Mouse (Mus musculus) gastrocnemius, postnatal 36 days (tissue): ENCODE results near the gene Stx17. TPM values are rescaled to one million over a fixed set of nuclear protein-coding genes. Genes with fewer than 3 reads are reported as not detected.

Experiments used
- DNase-seq, 2 experiments: peaks; one replicate each; pipeline ENCODE4 v3.0.0; 2022
- intact Hi-C: fragments of 180-260 bp; cut with DNase I; formaldehyde crosslinking; loops from one replicate; pipeline ENCODE4 v1.15.1; 2025
- long read RNA-seq, 2 experiments: library from polyadenylated mRNA; stranded (forward); transcript quantifications; one replicate each; pipeline ENCODE4 v2.0.0; 2021
- total RNA-seq, 2 experiments: library from RNA; stranded (reverse); gene quantifications; 2 replicates each; pipeline ENCODE4 v1.2.3; 2021

Stx17 gene
- total RNA-seq = 10 to 100 TPM; 23.2 to 28.8 TPM
- long read RNA-seq, experiment 1, full-length matches to known transcripts = 3 of 9 reads
- long read RNA-seq, experiment 1, partial matches to known transcripts = 0 of 9 reads
- long read RNA-seq, experiment 1, other reads (novel, unspliced or antisense) = 6 of 9 reads
- long read RNA-seq, experiment 2, full-length matches to known transcripts = 4 of 15 reads
- long read RNA-seq, experiment 2, partial matches to known transcripts = 1 of 15 reads
- long read RNA-seq, experiment 2, other reads (novel, unspliced or antisense) = 10 of 15 reads

GRCm38 (mm10) chr4:48124773-48125469 lies at the start of gene Stx17:
TSS of gene Stx17 (plus strand) at chr4:48124915.
- intact Hi-C loops = loop anchor here (5.0 kb wide), 1 partner anchor 78 kb away; the partner anchor contains the start of gene Nr4a3
- peak; percentile 77 to 81 for DNase-seq

GRCm38 (mm10) chr4:48076693-48077471 lies 47.8 kb upstream of the Stx17 start:
- intact Hi-C loops = no loop called here
- no peak for DNase-seq

GRCm38 (mm10) chr4:48078213-48078612 lies 46.5 kb upstream of the Stx17 start:
- intact Hi-C loops = no loop called here

GRCm38 (mm10) chr4:48079285-48080039 lies 45.3 kb upstream of the Stx17 start:
- intact Hi-C loops = no loop called here

More at GRCm38 (mm10) chr4:48078213-48078612, 46.5 kb upstream of the Stx17 start:
- DNase-seq = no peak

DNA sequence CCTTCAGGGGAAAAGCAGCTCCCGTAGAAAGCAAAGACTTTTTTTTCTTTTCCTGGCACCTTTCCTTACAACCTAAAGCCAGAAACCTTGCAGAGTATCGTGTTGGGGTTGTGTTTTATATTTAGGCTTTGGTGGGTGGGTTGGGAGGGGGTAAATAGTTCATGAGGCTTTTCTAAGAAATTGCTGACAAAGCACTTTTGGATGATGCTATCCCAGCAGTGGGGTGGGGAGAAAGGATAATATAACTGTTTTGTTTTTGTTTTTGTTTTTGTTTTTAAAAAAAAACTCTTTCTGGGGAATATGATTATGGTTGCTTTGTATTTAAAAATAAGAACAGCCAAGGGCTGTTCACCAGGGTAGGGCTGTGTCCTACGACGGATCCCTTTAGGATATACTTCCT lies 41.3 kb upstream of the Stx17 start:
- intact Hi-C loops = no loop called here
- no peak for DNase-seq

More at GRCm38 (mm10) chr4:48079285-48080039, 45.3 kb upstream of the Stx17 start:
- DNase-seq = no peak

DNA sequence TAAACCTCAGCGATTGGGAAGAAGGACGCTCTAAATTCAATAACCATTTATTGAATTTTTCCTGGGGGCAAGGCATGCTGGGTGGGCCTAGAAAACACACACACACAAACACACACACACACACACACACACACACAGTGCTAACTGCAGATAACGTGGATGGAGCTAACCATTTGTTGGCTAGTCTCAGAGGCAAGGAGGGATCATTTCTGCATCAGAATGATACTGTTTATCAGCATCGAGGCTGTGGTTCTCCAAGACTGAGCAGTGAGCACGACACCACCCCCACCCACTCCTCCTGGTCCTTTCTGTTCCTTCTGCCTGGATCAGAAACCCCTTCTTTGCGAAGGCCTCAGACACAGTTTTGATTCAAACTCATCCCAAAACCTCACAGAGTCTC lies 38.1 kb upstream of the Stx17 start:
- intact Hi-C loops = no loop called here
- DNase-seq = no peak

- no peak for DNase-seq
- intact Hi-C loops = no loop called here
Observed at GRCm38 (mm10) chr4:48087497-48087896, 37.2 kb upstream of the Stx17 start.

- intact Hi-C loops = no loop called here
- no peak for DNase-seq
Observed at GRCm38 (mm10) chr4:48093221-48093620, 31.5 kb upstream of the Stx17 start.

DNA sequence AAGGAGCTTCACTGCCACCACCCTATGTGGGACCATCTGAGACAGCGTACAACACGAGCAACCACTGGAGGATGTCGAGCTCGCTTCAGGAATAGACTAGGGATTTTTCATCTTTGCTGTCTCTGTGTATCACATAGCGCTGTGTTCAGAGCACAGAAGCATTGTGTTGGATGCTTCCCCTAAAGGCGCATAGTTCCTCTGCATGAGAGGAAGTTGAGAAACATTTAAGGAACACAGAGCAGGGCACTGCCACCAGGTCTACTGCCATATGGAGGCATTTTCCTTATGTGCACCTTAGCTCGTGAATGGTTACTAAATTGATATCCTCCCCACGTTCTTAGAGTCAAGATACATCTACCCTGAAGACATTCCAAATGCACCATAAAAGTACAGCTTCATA lies 24.5 kb upstream of the Stx17 start:
- no peak for DNase-seq
- intact Hi-C loops = no loop called here

DNA sequence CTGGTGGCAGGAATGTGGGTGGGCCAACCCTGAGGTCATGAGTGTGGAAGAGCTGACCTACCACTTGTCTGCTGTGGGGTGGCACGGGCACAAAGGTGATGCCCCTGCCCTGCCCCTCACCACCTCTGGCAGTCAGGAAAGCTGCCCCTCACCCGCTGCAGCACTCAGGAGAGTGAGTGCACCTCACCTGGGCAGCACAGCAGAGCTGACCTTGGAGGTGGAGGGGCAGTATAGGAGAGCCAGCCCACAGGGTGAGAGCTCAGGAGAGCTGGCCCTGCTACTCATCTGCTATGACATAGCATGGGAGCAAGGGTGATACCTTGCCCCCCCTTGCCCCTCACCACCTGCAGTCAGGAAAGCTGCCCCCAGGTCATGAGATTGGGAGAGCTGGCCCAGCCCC lies 22.7 kb upstream of the Stx17 start:
- DNase-seq = no peak
- intact Hi-C loops = no loop called here

DNA sequence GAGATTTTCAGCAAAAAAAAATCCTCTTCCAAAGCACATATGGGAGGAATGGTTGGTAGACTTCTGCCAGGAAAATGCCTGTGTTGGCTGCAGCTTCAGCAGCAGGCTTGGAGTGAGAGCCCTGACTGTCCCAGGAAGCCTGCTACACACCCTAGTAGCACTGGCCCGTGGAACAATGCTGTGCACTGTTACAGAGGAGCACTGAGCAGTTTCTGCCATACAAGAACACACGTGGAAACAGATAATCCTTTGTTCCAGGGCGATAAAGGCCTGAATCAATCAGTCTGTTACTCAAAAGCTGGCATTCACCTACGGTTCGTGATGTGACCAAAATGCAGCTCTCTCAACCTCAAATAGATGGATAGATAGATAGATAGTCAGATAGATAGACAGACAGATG lies 19.3 kb upstream of the Stx17 start:
- intact Hi-C loops = no loop called here
- DNase-seq = no peak

DNA sequence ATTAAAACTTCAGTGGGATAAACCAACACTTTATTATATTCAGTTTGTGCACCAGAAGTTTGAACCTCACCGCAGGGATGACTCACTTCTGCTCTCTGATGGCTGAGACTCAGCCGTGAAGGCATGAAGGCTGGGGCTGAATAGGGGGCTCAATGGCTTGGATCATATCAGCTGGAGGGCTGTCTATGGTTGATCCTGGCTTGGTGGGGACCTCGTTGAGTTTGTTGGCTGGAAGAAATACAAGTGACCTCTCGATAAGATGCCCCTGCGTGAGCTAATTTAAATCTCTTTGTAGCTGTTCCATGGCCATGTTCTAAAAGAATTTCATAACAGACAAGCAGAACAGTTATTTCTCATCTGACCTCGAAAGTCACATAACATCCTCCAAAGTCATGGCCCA lies 17.6 kb upstream of the Stx17 start:
- no peak for DNase-seq
- intact Hi-C loops = no loop called here

GRCm38 (mm10) chr4:48108591-48108990 lies 16.1 kb upstream of the Stx17 start:
- intact Hi-C loops = no loop called here
- DNase-seq = no peak

DNA sequence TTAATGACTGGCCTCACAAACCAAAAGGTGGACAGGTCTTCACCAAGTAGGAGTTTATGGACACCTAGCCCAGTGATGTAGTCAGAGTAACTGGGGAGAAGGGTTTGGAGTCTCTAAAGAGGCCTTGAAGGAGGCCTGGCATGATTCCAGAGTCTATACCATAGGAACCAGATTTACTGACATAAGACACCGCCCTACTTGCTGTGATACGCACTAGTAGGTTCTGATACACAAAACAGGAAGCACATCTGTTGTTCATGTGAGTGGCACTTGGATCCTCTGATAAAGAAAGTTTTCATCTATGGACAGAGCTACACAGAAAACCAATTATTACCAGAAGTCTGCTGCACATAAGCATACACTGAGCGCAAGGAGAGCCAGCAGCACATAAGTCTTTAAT lies 14.4 kb upstream of the Stx17 start:
- no peak for DNase-seq
- intact Hi-C loops = no loop called here

GRCm38 (mm10) chr4:48116191-48116590 lies 8.5 kb upstream of the Stx17 start:
- DNase-seq = no peak
- intact Hi-C loops = no loop called here

DNA sequence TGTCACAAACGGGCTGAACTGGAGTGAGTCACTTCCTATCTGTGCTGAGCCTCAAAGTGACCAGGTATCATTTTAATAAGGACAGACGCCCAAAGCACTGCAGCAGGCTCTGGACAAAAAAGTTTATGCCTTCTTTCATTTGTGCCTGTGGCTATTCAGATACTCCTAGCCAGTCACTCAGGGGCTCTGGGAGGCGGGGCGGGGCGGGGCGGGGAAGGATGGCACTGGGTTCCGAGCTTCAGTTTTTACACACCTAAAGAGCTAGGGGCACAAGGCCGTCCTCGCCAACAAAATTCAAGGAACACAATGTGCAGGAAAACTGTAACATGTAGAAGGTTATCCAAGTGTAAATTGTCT lies 321 bp upstream of the Stx17 start:
- no peak for DNase-seq
- intact Hi-C loops = loop anchor here (5.0 kb wide), 1 partner anchor 77 kb away; the partner anchor contains the start of gene Nr4a3

GRCm38 (mm10) chr4:48130314-48130713 lies 5.6 kb downstream of the Stx17 start:
- DNase-seq = no peak
- intact Hi-C loops = loop anchor here (10.0 kb wide), 2 partner anchors 556 to 706 kb away; no protein-coding TSS in a partner anchor

GRCm38 (mm10) chr4:48131606-48132005 lies 6.9 kb downstream of the Stx17 start:
- no peak for DNase-seq
- intact Hi-C loops = loop anchor here (10.0 kb wide), 2 partner anchors 557 to 707 kb away; no protein-coding TSS in a partner anchor

- intact Hi-C loops = loop anchor here (10.0 kb wide), 2 partner anchors 558 to 708 kb away; no protein-coding TSS in a partner anchor
- no peak for DNase-seq
Observed at GRCm38 (mm10) chr4:48132721-48133120, 8.0 kb downstream of the Stx17 start.

DNA sequence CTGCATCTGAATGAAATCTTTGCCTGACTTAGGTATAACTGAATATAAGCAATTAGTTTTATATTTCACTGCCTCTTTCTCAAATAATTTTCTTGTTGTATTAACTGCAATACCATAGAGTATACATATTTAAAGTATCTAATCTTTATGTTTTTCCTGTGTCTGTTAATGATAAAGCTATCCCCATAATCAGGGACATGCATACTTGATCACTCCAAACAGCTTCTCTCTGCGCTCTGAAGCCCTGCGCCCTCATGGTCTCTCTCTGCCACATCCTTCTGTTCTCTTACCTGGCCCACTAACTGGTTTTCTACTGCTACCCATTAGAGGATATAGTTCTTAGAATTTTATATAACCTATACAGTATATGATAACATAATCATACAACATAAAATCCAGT lies 24.8 kb downstream of the Stx17 start:
- intact Hi-C loops = no loop called here
- DNase-seq = no peak
